Mouse (Mus musculus) embryonic fibroblast, embryonic 13.5 days (primary cell): ENCODE results near the gene Fam3c. TPM values are rescaled to one million over a fixed set of nuclear protein-coding genes. Genes with fewer than 3 reads are reported as not detected.
A peak's percentile ranks its signal among the peaks of the same experiment; 100 is the strongest.
"Not testable (repeated sequence)": the region's sequence is repeated elsewhere in the genome, so short reads cannot be mapped to it uniquely, and the experiment has no call there.

Experiments used
- H3K27ac ChIP-seq: 2 replicates; pipeline ENCODE4 v1.5.1; 2012; ENCODE audit warnings: low read length, control low read depth, inconsistent platforms; ENCODE audit not compliant: insufficient read depth
- H3K4me1 ChIP-seq: 2 replicates; pipeline ENCODE4 v1.6.1; 2011; ENCODE audit warnings: low read length; ENCODE audit not compliant: control insufficient read depth, insufficient read depth
- H3K4me3 ChIP-seq: 2 replicates; pipeline ENCODE4 v1.5.1; 2011; ENCODE audit warnings: mild to moderate bottlenecking, control low read depth, low read length; ENCODE audit not compliant: insufficient read depth
- CTCF ChIP-seq: IDR thresholded peaks from 2 replicates; pipeline ENCODE4 v1.5.1; 2011; ENCODE audit warnings: mild to moderate bottlenecking, control low read depth, low read length, moderate library complexity, borderline replicate concordance; ENCODE audit not compliant: insufficient read depth
- POLR2A ChIP-seq: IDR thresholded peaks from 2 replicates; pipeline ENCODE4 v1.6.1; 2011; ENCODE audit warnings: low read depth, mild to moderate bottlenecking, control low read depth, low read length, moderate library complexity
- polyA plus RNA-seq: library from polyadenylated mRNA; stranded (reverse); fragments of >200 nt; gene quantifications from 2 replicates; pipeline ENCODE4 v1.2.4, GENCODE M21; 2011; ENCODE audit warnings: low read depth; ENCODE audit not compliant: missing spikeins, insufficient read length

Gene Fam3c
- polyA plus RNA-seq, 1 experiment, result 94.7 TPM

DNA sequence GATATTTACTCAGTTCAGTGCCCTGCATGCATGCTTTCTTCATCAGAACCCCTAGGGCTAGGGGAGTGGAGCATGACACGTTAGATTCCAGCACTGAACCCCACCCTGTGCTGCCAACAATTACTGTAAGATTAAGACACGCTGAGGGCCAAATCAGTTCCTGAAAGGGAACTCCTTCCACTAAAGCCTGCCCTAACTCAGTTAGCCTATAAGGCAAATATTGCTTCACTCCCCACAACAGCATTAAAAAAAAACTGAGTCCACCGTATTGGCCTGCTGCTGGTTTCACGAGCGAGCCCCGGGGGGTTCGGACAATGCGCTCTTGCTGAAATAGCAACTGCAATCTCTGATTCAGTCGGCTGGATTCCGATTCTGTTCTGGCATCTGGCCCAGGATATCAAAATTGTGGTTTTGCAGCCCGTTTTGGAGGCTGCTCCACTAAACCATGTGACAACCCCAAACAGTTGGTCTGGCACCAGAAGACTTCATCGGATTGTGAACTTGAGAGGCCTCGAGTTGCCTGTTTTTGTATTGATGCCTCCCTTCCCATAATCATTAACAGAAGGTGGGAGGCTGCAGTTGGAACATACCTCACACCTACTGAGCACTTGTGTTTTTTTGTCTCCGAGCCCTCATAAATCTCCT is 75.7 kb downstream of the Fam3c start:
- H3K27ac ChIP-seq, result peak overlapping the region; percentile 94
- TF ChIP-seq CTCF, result no peak
- no peak for TF ChIP-seq POLR2A
- no peak overlapping the region for H3K4me3 ChIP-seq
- peaks cover 7% of the 10 kb centered on the region for H3K4me1 ChIP-seq

DNA sequence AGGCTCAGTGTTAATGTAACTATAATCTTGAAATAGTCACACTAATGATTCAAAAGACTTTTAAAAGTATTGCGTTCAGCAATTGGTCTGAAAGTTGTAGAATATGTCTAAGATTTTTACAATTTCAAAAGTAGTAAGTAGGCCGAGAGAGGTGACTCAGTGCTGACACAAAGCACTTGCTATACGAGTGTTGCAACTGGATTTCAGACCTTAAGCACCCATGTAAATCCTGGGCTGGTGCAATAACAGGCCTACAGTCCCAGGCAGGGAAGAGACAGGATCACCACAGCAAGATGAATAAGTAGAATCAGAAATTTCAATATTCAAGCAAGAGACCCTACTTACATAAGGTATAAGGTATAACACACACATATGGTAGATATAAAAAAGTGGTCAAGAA is 78.1 kb downstream of the Fam3c start:
- no peak overlapping the region for H3K27ac ChIP-seq
- H3K4me3 ChIP-seq, result no peak overlapping the region
- peaks cover 7% of the 10 kb centered on the region for H3K4me1 ChIP-seq
- TF ChIP-seq CTCF, result no peak
- TF ChIP-seq POLR2A, result no peak

DNA sequence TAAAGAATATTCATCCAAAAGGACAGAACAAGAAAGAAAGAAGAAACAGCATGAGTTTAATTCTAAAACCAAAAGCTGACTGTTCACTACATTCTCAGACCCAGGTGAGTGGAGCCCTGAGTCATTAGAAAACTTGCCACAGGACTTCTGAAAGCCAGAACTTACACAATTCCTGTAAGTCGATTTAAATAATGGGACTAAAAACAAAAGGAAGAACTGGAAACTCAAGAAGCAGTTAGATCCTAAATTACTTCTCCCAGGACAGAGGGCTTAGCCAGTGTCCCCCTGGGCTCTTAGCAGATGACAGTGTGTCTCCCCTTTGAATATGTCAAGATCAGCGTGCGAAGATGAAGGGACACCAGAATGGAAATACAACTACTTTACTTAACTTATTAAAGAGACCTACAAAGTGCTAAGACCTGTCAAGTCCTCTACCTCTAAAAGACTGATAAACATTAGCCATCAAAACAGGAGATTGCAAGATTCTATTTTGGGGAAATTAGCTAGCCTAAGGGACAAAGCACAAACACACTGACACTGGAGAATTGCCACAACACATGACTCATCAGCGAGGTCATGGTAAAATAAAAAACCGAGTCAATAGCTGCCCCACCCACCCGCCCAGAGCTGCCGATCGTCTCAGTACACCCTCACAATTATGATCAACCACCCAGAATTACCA is 86.1 kb downstream of the Fam3c start:
- peaks cover 2% of the 10 kb centered on the region; the same call in 1 of the 2 replicates for H3K4me1 ChIP-seq
- no peak for TF ChIP-seq POLR2A
- no peak for TF ChIP-seq CTCF
- H3K4me3 ChIP-seq, result no peak overlapping the region
- H3K27ac ChIP-seq, result peak overlapping the region; percentile 49; the same call in 1 of the 2 replicates

DNA sequence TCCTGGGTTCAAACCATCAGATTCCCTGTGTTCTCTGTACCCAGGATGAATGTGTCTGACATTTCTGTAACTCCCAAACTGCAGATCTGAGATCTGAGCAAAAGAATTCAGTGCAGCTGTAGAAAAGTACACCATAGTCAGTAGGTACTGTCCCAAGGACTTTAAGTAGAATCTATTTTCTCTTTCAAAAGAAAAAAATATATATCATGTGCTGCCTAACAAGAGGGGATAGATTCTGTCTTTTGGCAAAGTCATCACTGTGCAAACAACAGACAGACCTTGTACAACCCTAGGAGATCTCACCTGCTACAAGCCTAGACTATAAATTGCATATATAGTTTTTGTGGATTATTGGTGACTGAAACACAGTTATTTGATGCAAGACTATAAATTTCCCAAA is 87.4 kb downstream of the Fam3c start:
- H3K27ac ChIP-seq, result no peak overlapping the region
- no peak for TF ChIP-seq CTCF
- no peak for TF ChIP-seq POLR2A
- no peak overlapping the region for H3K4me3 ChIP-seq

DNA sequence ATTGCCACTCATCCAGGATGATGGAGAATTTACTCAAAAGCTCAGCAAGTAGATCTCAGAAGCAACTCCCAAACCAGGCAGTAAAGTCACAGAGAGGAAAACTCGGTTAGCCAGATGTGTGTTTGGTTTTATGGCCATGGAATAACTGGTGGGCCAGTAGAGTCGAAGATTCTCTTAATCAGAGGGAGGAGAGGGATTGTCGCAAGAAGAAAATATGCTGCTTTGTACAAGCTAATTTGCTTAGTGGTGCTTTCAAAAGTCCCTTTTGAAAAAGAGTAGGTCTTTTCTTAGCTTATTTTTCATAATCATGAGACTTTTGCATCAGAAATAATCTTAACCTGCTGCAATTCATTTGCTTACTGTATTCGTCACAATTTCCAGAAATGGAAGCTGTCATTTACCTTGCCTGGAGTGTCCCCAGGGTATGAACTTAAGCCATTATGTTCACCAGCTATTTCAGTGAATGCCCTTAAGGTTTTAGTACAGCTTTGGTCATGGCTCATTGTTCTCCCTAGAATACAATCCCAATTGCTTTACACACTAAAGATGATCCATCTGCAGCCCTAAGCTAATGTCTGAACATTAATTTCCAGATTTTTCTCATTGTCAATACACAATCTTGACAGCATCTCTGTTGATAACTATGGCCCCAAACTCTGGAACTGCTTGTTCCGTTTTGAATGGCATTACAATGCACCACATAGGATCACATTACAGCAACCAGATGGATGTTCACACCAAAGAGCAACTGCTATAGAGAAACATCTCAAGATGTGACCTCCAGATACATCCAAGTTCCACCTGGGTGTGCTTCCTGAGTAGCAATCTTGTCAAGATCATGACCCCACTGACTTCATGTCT is 88.0 kb downstream of the Fam3c start:
- TF ChIP-seq POLR2A, result no peak
- Histone ChIP-seq H3K4me1 (peaks cover 2% of the 10 kb centered on the region; the same call in 1 of the 2 replicates), H3K4me3 (no peak overlapping the region), H3K27ac (no peak overlapping the region)

More for the DNA sequence above, 87.4 kb downstream of the Fam3c start:
- peaks cover 2% of the 10 kb centered on the region; the same call in 1 of the 2 replicates for H3K4me1 ChIP-seq

DNA sequence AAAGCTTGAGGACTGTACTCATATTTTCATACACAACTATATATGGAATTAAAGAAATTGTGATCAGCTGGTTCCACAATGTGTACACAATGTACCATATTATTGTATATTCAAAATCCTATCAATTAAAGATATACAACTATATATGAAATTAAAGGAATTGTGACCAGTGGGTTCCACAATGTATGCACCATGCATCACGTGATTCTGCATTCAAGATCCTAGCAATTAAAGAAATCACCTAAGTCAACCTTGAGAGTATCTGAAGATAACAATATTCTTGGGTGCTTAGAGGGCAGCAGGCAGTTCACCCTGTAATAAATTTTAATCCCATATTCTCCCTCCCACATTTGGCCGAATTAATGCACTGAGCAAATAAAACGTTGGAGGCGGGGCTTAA is 90.0 kb downstream of the Fam3c start:
- no peak overlapping the region for H3K4me3 ChIP-seq
- no peak for TF ChIP-seq POLR2A
- TF ChIP-seq CTCF, result no peak
- peaks cover 2% of the 10 kb centered on the region; the same call in 1 of the 2 replicates for H3K4me1 ChIP-seq
- no peak overlapping the region for H3K27ac ChIP-seq

DNA sequence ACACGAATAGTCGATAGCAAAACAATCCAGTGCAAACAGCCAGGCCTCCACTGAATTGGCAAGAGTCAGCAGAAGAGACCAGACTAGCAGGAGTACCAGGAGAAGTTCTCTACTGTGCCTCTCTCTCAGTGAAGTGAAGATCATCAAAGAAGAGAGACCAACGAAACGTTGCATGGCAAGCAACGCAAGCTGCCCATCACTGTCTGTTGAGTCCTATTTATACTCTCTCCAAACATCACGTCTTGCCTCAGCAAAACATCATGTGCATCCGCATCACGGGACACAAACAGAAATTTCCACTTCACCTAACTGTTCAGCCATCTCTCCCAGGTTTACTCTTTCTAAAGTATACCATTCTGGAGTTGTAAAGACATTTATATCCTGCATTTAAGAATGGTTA is 91.9 kb downstream of the Fam3c start:
- not testable (repeated sequence) for H3K27ac ChIP-seq, H3K4me1 ChIP-seq, H3K4me3 ChIP-seq

DNA sequence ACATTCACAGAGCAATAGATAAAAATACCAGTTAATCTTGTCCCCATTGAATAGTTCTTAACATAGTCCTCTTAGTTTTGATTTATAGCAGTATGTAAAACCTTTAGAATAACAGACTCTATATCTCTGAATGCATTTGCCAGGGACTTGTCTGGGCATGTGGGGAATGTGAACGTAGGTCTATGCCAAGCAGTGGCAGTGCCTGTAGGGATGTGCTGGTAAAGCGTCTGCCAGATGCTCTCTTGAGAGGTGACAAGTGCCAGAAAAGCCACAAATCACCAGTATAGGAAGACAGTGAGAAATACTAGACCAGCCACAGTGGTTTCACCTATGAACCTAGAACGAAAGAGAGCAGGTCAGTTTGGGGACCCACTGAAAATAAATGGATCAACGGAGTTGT is 93.5 kb downstream of the Fam3c start:
- no peak for TF ChIP-seq POLR2A
- no peak for TF ChIP-seq CTCF
- Histone ChIP-seq H3K4me3 (no peak overlapping the region), H3K4me1 (peaks cover 5% of the 10 kb centered on the region), H3K27ac (no peak overlapping the region)

DNA sequence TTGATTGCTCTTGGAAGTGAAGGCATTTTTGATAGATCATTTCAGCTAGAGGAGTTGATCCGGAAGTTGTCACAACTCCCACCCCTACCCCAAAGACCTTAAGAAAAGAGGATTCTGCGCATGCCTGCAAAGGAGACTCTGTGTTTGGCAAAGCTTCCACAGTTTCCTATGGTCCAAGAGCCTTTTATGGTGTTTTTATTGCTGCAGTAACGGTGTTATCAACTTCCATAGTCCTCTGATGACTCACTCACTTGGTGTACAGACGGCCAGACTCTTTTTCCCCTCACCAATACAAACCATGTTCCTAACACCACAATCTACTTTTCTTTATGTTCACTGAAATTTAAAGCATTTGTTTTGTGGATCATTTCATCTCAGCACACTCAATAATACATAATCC is 97.3 kb downstream of the Fam3c start:
- Histone ChIP-seq H3K4me1 (peaks cover 5% of the 10 kb centered on the region), H3K27ac (peak overlapping the region; percentile 80), H3K4me3 (no peak overlapping the region)
- TF ChIP-seq CTCF (no peak), POLR2A (no peak)

Other genes with a start within 250 kb of the Fam3c start
- 6.9 and 15.6 TPM in 2 replicates for gene Wnt16, start 68.0 kb downstream of the Fam3c start, polyA plus RNA-seq